Mouse (Mus musculus): Measurements from ENCODE around the gene Rad51b. TPM values are rescaled to one million over a fixed set of nuclear protein-coding genes. Genes with fewer than 3 reads are reported as not detected.

Gene Rad51b
- total RNA-seq, 2 experiments from 2014 or later: 0.17 TPM; not detected in 1

DNA sequence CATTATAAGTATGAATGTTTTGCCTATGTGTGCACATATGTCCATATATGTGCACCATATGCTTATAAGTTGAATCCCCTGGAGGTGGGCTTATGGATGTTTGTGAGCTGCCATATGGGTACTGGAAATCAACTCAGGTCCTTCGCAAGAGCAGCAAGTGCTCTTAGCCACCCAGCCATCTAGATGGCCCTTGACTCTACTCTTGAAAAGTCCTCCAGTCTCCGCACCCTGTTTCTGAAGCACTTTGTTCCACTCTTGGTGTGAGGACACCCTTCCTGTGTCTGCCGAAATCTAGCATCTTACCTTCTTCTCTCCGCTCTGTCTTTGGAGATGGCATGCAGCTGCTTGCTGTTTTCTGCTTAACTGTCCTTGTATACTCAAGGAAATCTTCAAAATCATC is 291.7 kb downstream of the Rad51b start:
- intact Hi-C loops (cut with DNase I): no loop called here
- no peak for DNase-seq (ENCODE audit: low spot score in 2 of 2)

DNA sequence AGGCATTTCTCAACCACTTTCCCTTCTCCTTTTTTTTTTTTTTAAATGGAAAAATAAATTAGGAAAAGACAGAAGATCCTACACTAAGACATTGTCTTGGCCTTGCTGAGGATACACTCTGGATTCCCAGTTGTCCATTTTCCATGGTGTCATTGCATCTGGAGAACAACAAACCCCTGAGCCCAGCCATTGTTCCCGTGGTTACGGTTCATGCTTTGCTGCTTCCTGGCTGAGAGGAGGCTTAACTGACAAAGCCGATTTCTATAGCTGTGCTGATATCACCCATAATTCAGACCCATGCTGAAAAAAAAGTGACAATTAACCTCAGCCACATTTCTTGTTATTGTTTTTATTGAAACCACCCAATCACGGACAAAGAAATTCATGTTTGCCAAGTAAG is 295.1 kb downstream of the Rad51b start:
- no peak for DNase-seq (ENCODE audit: low spot score in 2 of 2)
- intact Hi-C loops (cut with DNase I): no loop called here

DNA sequence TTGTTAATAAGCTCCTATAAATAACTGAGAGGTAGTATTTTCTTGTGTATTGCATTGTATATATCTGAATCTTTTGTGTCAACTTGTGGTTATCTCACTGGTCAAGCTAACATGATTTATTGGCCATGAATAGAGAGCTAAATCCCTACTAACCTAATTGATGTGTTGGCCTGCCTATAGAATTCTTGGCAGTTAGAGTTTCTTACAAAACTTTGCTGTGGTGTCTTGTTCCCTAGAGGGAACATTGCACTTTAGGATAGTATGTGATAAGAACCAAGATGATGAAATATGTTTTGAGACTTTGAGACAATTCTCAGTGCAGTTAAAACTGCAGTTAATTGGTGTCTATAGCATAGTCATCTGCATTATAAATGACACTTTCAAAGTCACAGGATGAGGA is 299.8 kb downstream of the Rad51b start:
- intact Hi-C loops (cut with DNase I): no loop called here
- no peak for DNase-seq (ENCODE audit: low spot score in 2 of 2)

DNA sequence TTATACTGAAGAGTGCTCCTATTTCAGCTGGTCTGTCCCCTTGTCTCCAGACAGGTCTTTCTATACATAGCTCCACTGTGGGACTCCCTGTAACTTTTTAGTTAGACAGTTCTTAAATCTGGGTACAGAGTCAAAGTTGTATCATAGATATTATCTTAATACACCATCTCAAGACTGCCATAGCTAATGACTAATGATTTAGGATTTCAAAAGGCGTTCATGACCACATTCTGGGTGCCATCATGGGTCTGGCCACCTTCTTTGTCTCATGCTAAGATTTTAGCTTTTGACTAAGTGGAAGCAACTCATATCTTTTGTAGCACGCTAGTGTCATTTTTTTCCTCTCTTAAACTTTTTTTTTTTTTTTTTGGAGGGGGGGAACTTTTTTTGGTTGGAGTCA is 300.3 kb downstream of the Rad51b start:
- intact Hi-C loops (cut with DNase I): no loop called here

DNA sequence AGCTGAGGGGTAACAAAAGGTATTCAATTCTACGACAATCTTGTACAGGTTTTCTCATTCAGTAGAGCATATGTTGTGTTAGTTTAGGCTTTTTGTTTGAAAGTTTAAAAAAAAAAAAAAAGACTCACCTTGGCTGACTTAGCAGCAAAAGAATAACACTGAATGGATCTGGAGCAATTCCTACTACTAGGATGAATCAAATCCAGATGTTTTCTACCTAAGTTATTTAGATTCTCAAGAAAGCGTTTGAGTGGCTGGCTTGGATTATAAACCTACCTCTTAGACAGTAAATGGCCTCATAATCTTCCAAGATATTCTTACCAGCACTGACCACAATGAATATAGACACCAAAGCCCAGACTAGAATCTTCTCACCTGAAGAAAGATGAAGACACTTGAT is 300.7 kb downstream of the Rad51b start:
- DNase-seq (ENCODE audit: low spot score in 2 of 2): no peak
- intact Hi-C loops (cut with DNase I): no loop called here

More for the DNA sequence above, 300.3 kb downstream of the Rad51b start:
- no peak for DNase-seq (ENCODE audit: low spot score in 2 of 2)

DNA sequence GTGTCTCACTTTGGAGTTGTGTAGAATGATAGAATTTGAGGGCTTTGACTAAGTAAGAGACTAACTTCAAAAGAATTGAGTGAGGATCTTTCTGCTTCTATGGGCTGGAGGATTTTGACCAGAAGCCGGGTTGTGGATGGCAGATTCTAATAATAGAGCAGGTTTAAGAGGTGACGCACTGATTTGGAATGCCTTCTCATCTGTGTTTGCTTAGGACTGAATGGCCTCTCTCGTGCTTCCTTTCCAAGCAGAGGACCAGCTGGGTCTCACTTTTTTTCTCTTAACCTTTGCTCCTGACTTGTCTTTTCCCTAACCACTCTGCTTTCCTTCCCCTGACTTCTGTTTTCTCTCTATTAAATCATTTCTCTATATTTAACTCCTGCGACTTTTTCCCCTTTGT is 301.4 kb downstream of the Rad51b start:
- no peak for DNase-seq (ENCODE audit: low spot score in 2 of 2)
- intact Hi-C loops (cut with DNase I): no loop called here

DNA sequence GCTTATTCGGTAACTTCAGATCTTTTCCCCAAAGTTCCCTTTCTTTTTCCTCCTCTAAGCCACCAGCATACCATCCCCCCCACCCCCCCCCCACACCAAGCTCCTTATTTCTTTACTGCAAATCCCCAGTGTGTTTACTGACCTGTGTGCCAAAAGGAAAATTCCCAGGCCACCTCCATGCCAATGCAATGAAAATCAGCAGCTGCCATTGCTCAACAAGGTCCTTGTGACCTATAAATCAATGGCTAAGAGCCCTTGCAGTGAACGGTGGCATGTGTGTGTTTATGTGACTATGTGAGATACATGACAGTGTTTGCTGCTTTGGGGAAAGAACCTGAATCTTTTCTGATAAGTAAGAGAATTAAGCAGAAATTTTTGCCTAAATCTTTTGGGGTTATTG is 301.8 kb downstream of the Rad51b start:
- intact Hi-C loops (cut with DNase I): no loop called here
- no peak for DNase-seq (ENCODE audit: low spot score in 2 of 2)

DNA sequence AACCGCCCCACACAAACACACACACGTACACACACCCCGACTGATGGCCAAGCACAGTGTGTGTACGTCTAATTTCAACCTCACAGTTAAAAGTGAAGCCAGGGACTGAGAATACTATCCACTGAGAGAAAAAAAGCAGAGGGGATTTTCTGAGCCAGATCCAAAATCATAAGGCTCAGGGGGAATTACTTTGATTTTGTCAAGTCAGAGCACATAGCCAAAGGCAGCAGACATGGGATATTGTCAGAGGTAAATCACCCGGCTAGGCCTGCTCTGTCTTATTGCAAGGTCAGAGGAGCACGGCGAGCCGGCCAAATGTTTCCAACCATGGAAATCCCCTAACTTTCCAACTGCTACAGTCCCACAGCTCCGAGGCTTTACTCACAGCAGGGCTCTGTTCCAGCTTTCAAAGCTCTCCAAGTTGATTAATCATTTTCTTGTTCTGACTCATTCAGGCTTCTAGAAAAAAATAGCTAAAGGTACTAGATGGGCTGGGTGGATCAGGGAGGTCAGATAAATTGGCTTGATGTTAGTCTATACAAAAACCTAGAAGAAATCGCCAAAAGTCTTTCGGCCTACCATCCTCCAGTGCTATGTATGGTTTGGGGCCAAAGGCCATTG is 303.2 kb downstream of the Rad51b start:
- DNase-seq (ENCODE audit: low spot score in 2 of 2): peak in 1 of 2 experiments; percentile 10
- intact Hi-C loops (cut with DNase I): loop anchor here (10.0 kb wide), 1 partner anchor 225 kb away; no protein-coding TSS in a partner anchor

DNA sequence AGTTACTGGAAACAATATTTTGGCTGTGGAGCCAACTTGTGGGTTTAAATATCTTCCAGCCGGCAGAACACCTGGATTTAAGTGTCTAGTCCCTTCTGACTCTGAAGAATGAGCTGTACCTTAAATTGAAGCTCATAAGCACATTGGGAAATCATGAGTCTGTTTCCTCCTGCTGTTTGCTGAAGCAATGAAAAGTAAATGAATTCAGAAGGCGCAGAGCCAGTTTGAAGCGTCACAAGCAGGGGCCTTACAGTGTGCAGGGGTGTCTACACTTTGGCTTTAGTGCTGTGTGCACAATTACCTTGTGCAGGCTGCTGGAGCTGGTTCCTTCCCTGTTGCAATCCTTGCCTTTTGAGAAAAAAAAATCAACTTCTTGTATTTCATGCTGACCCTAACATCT is 305.6 kb downstream of the Rad51b start:
- intact Hi-C loops (cut with DNase I): loop anchor here (10.0 kb wide), 1 partner anchor 228 kb away; no protein-coding TSS in a partner anchor
- no peak for DNase-seq (ENCODE audit: low spot score in 2 of 2)

DNA sequence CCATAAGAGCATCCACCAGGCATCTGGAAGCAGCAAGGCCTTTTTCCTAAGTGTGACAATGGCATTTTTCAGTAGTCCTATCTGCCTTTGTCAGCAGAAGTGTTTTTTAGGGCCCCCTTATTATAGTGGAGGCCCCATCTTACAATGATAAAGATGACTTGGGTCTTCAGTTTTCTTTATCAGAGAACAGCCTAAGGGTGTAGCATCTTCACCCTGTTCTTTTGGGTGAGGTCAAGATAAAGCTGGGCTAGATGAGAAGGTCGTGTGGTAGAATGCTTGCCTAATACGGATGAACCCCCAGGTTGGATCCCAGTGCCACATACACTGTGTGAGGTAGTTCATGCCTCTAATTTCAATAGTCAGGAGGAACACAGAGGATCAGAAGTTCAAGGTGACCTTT is 307.8 kb downstream of the Rad51b start:
- intact Hi-C loops (cut with DNase I): loop anchor here (10.0 kb wide), 1 partner anchor 230 kb away; no protein-coding TSS in a partner anchor
- DNase-seq (ENCODE audit: low spot score in 2 of 2): no peak

DNA sequence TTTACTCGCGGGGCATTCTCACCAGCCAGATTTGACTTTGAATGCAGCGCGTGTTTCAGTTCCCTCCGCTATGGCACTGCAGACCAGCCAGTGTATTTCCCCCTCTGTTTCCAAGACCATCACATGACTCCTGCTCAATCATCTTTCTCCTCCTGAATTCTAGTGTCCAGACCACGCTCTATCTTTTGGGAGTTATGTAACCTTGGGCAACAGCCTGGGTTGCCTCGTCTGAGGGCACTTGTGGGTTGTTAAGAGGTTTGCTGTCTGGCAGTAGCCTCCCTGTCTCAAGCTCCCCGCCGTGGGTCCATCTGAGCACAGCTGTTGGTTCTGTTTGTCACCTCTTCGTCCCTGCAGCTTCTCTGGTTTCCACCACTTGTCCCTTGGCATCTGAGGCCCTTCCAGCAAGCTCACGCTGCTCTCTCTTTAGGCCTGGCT is 309.1 kb downstream of the Rad51b start:
- DNase-seq (ENCODE audit: low spot score in 2 of 2): no peak
- intact Hi-C loops (cut with DNase I): loop anchor here (10.0 kb wide), 1 partner anchor 231 kb away; no protein-coding TSS in a partner anchor

DNA sequence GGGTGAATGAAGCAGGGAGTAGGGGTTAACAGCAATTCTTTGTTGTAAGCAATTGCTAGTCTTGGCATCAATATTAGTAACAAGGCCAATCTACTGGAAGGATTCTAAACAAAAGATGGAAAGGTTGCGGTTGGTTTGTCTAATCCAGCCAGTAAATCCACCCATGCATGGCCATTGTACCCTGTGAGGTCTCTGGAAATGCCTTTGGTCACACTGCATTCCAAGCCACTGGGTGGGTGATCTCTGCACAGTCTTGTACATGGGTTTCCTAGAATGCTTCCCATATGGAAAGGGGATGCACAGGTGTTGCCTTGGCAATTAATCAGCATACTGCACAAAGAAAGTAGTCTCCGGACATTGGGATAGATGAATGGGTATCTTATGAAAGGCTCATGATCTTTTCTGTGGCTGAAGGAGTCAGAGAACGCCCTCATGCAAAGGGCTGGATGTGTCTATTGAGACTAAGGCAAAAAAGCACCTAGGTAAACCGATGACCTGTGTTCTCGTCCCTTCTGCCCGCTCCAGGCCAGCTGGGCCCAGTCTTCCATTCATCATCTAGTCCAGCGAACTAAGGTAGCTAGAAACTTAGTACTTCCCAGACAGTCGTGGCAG is 312.4 kb downstream of the Rad51b start:
- intact Hi-C loops (cut with DNase I): loop anchor here (5.0 to 10.0 kb wide), 3 partner anchors 235 to 358 kb away; no protein-coding TSS in a partner anchor
- no peak for DNase-seq (ENCODE audit: low spot score in 2 of 2)

DNA sequence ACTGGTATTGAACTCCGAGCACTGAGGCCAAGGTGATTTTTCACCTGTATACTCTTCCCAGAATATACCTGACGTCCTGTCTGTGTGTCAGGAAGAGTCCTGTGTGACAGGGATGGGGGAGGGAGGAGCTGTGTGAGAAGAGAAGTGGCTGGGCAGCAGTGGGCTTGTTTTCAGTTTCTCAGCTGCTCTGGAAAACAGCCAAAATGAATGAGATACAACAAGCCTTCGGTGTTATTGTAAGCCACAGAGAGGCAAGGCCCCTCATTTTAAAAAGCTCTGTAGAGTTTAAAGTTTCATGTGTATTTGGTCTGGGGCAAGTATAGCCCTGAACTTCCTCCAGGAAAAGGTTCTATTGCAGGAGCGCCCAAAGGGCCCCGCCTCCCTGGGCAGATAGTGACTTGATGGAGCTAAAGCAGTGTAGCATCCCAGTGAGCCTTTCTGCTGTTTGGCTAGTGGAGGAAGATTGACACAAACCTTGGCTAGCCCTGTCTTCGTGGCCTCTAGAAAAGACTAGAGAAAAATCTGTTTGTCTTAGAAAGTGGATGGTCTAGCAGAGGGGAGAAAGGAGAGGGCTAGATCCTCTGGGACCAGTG is 313.5 kb downstream of the Rad51b start:
- intact Hi-C loops (cut with DNase I): loop anchor here (5.0 to 10.0 kb wide), 2 partner anchors 314 to 357 kb away; no protein-coding TSS in a partner anchor
- no peak for DNase-seq (ENCODE audit: low spot score in 2 of 2)

DNA sequence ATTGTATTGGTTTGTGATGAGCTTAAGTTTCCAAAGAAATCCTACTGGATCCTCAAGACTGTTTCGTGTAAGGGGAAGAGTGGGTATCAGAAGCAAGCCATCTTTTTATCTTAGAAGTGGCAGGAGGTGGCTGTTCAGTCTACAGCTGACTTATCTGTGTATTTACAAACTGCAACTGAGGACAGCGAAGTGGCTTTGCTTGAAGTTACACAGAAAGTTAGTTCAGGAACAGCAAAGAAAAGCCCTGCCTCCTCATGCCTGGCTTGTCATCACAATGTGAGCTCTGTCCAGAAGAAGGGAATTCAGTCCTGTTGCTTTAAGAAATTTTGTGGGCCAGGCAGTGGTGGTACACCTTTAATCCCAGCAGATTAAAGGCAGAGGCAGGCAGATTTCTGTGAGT is 314.6 kb downstream of the Rad51b start:
- DNase-seq (ENCODE audit: low spot score in 2 of 2): no peak
- intact Hi-C loops (cut with DNase I): loop anchor here (1.0 to 10.0 kb wide), 4 partner anchors 313 to 521 kb away; no protein-coding TSS in a partner anchor

DNA sequence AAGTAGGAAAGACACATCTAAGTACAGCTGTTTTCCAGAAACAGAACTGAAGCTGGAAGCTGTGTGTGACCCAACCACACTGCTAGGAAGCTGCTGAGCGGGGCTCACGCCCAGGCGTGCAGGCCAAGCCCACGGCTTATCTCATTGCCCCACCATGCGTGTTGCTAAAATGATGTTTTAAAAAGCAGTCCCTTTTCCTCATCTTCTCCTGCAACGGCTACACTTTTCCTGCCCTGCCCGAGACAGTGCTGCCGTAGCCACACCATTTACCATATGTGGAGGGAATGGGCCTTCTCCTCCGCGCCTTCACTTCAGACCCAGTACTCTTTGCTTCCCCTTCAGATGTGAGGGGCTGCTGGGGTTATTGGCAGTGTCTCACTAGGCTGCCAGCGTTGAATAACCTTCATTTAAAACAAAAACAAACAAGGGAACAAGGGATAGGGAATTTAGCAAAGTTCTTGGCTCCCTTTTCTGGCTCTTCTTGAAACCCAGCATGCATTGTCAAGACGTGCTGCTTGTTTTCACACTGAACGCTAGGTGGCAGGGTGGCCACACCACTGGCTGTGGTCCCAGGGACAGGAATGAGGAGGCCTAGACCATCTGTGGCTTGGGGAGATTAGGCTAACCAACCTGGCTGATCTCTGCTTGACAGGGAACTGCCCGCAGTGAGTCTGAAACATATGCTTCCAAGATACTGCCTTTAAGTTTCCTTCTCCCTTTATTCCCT is 315.4 kb downstream of the Rad51b start:
- DNase-seq (ENCODE audit: low spot score in 2 of 2): peak; percentile 80 to 85
- intact Hi-C loops (cut with DNase I): loop anchor here (1.0 to 10.0 kb wide), 4 partner anchors 312 to 520 kb away; no protein-coding TSS in a partner anchor

DNA sequence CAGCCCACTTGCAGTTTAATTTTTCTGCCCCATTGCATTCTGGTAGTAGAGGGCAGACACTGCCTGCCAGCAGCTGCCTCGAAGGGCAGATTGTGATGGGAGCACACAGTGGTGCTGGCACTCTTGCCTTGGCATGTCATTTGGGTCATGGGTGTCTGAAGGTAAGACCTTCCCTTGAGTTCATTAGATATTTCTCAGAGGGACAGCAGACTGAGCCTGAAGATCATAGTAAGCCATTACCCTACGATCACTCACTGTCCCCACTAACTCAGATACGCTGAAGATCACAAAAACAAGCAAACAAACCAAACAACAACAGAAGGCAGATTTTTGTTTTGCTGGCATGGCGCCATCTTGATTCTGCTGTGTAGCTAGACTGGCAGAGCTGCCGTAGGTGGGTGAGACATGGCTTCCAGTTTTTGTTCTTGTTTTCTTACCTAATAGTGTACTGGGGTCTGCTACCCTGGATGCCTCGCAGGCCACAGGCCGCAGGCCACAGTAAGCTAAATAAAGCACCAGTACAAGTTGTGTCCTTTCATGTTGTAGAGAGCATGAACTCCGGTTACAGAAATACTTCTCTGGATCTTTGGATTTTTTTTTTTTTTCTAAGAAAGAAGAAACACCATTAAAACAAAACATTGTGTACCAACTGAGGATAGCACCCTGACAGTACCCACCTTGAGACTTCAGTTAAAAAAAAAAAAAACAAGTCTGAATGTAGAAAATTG is 316.1 kb downstream of the Rad51b start:
- peak; percentile 18 to 26 for DNase-seq (ENCODE audit: low spot score in 2 of 2)
- intact Hi-C loops (cut with DNase I): loop anchor here (2.0 to 10.0 kb wide), 3 partner anchors 312 to 496 kb away; no protein-coding TSS in a partner anchor

DNA sequence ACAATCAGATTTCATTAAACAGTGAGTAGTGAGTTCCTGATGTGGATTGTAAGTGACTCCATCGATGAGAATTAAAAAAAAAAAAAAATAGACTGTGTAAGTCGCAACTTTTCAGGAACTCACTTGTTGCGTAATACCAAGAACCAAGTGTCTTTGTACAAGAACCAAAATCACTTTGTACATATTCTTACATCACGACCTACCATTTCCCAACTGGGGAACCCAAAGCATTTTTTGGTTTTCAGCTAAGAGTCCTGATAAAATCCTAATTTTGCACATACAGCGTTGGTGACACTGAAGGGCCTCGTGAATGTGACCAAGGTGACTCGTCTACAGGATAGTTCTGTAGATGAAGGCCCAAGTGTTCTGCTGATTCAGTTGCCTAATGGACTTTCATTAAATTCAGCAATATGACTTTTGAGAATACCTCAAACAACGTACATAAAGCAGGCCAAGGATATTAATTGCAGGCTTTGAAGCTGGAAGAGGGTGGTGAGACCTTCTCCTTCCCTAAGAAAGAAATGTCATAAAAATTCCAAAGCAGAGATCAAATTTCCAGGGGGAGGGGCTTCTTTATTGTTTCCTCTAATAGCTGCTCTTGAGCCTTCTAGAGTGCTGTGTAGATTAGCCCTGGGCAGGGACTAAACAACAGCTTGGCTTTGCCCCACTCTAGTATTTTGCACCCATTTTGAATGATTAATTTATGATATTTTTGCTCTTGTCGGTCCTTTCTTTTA is 316.9 kb downstream of the Rad51b start:
- DNase-seq (ENCODE audit: low spot score in 2 of 2): no peak
- intact Hi-C loops (cut with DNase I): loop anchor here (2.0 to 10.0 kb wide), 3 partner anchors 311 to 495 kb away; no protein-coding TSS in a partner anchor

DNA sequence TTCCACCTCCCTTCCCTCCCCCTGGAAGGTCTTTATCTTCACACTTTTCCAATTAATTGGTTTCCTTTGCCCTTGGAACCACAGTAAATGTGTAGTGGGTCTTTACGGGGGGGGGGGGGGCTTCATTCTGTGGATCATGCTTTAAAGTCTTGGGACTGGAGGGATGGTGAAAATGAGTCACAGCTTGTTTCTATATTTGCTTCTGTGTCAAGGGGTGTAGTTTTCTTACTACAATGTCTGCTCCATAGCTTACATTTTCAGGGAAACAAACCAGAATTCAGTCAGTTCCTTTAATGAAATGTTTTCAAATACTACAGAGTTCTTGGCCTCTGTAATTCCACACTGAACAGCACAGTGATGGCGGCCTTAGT is 317.5 kb downstream of the Rad51b start:
- intact Hi-C loops (cut with DNase I): loop anchor here (5.0 to 10.0 kb wide), 2 partner anchors 310 to 353 kb away; no protein-coding TSS in a partner anchor
- DNase-seq (ENCODE audit: low spot score in 2 of 2): no peak
